Mouse (Mus musculus) adrenal gland, adult 2 months (tissue): ENCODE data around the gene Rfxank. TPM values are rescaled to one million over a fixed set of nuclear protein-coding genes. Genes with fewer than 3 reads are reported as not detected.

Experiments used
- DNase-seq: peaks from one replicate; pipeline ENCODE4 v3.0.0; 2021
- long read RNA-seq: library from polyadenylated mRNA; stranded (forward); transcript quantifications from one replicate; pipeline ENCODE4 v2.0.0, GENCODE M21; 2021
- polyA plus RNA-seq: library from polyadenylated mRNA; depleted of rRNA; stranded (reverse); fragments of >200 nt; gene quantifications from 2 replicates; pipeline ENCODE4 v1.2.3, GENCODE M21; 2012; rRNA removed
- total RNA-seq, 2 experiments: library from RNA; stranded (reverse); gene quantifications; 2 replicates each; pipeline ENCODE4 v1.2.3; 2021

The Rfxank gene
- total RNA-seq: 10 to 100 TPM; 15.4 to 18.0 TPM
- polyA plus RNA-seq: 13.6 and 16.6 TPM in 2 replicates
- long read RNA-seq, transcript Rfxank-201 (9 exons, 3,609 nt): major isoform, 5 of 11 reads
- long read RNA-seq, partial matches to known transcripts: 1 of 11 reads
- long read RNA-seq, other reads (novel, unspliced or antisense): 3 of 11 reads

DNA sequence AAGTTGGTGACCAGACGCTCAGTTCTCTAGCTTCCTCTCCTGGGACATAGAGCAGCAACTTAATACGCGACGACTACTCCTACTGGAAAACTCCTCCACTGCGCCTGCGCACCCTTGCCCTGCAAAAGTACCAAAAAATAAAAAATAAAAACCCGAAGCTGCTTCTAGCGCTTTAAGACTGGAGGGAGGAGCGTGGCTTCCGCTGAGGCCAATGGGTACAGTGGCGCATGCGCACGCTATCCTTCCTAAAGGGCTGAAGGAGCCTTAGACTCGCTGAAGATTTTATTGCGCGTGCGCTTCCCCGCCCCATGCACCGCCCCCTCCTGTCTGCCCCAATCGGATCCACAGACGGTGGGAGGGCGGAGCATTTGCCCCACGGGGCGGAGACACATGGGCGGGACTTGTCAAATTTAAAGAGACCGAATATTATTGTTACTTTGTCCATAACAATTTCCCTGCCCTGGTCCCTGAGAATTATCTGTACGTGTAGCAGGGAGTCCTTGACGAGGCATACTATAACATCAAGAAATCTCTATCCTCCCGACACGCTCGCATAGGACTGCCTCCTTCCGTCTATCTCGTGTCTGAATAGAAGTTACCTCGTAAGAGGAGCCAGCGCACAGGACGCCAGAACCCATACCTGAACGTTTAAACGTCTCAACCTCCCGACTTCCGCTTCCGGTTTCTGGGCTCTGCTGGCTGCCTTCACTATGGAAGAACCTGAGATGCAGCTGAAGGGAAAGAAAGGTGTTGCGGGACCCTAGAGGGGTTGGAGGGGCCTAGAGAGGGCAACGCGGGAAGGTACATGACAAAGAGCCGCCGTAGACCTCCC lies at the start of gene Rfxank, which contains the start of the genes Borcs8 and Mef2b:
Rfxank (minus strand) TSS at position 129 of the 832 bp plus-strand sequence.
Borcs8 (plus strand) TSS at position 474 of the 832 bp plus-strand sequence.
Mef2b (plus strand) TSS at position 686 of the 832 bp plus-strand sequence.
- DNase-seq: peak; percentile 99

DNA sequence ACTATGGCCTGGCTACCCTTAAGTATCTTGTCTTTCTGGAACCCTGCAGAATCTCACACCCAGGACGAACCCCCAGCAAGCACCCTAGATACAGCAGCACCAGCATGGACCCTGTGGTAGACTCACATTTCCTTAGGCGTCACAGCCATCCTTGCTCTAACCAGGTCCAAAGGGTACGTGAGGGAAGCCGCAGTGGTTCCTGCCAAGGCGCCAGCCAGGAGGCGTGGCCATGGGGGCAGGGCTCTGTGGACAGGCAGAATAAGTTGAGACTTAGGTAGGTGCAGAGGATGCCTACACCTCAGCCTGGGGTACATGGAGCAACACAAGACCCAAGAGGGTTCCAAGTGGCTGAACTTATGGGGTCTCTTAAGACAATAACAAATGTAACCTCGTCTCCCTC lies 49.8 kb upstream of the Rfxank start:
- no peak for DNase-seq

DNA sequence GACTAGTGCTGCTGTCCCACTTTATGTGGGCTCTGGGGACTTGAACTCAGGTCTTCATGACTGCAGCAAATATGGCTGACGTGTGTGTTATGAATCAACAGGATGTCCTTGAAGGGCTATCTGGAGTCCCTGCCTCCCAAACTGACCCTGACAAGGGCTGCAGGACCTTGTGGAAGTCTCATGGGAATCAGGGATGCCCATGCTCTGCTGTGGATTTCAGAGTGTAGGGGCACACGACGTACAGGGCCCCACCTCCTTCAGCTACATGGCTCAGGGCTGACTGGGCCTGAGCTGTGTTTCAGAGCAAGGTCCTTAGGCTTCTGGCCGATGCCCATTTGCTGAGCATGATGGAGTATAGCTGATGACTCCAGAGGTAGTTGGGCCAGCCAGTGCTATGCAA lies 44.2 kb upstream of the Rfxank start:
- DNase-seq: peak; percentile 43

DNA sequence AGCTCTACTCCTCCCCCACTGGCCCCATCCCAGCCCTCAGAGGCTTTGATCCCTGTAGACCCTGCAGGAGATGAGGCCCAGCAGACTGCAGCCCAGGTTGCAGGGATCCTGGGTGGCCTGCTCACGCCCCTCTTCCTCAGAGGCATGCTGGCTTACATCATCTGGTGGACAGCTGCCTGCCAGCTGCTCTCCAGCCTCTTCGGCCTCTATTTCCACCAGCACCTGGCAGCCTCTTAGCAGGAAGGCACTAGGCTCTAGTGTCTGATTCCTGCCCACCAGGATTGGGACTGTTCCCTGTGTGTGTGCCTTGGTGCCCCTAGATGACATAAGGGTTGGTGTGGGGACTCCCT lies 42.9 kb upstream of the Rfxank start:
- DNase-seq: no peak

DNA sequence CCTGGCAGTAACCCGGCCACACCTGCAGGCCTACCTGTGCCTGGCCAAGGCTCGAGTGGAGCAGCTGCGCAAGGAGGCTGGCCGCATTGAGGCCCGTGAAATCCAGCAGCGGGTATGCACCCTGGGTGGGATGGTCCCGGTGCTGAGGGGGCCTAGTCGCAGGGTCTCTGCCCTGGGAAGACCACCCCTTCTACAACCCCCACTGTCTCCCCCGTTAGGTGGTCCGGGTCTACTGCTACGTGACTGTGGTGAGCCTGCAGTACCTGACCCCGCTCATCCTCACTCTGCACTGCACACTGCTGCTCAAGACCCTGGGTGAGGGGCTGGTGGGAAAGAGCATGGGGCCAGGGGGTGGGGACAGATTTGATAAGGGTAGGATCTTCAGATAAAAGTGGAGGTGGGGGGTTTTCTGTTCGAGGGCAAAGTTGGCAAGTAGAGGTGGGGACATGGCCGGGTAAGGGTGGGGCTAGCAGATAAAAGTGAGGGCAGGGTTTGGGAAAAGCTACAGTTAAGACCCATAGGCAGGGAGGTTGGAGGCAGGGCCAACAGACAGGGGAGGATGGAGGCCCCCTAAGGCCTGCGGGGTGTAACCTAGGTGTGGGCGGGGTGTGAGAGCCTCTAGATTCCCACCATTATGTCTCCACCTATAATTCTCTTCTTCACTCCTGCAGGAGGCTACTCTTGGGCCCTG lies 42.4 kb upstream of the Rfxank start:
- DNase-seq: no peak

DNA sequence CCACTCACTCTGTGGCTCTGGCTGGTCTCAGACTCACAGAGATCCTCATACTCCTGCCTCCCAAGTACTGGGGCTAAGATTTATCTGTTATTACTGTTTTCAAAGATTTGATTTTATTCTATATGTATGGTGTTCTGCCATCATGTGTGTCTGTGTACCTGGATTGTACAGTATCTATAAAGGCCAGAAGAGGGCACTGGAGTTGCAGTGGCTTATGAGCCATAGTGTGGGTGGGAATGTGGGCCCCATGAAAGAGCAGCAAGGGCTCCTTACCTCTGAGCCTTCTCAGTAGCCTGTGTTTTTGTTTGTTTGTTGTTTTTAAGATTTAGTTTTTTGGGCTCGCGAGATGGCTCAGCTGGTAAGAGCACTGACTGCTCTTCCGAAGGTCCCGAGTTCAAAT lies 40.1 kb upstream of the Rfxank start:
- no peak for DNase-seq

DNA sequence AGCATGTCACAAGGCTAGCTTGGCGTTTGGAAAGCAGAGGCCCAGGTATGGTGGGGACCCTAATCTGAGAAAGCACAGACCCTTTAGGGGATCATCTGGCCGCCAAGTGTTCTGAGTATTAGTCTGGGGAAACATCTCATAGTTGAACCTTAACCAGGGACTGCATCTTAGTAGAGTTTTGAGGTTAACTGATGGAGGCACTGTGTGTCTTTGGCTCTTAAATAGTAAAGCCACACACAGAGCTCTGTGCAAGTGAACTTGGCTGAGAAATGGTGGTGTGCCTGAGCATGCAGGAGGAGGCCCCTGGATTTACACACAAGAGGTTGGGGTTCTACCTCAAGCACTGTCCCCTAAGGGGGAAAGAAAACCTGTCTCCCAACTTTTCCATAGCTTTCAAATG lies 39.3 kb upstream of the Rfxank start:
- no peak for DNase-seq

DNA sequence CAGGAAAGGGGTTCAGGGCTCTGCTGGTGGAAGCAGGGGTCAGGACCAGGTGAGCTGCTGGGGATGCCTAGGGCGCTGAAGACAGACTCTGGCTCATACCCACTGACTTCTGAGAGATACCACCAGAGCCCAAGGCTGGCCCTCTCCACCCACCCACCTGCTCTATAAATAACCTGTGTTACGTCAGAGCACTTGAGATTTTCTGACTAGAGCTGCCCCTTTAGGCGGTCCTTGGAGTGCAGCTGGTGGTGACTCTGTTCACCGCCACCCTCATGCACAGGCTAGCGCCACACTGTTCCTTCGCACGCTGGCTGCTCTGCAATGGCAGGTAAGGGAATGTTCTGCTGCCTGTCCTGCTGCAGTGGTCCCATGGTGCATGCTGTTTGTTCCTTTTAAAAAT lies 35.1 kb upstream of the Rfxank start:
- DNase-seq: no peak

DNA sequence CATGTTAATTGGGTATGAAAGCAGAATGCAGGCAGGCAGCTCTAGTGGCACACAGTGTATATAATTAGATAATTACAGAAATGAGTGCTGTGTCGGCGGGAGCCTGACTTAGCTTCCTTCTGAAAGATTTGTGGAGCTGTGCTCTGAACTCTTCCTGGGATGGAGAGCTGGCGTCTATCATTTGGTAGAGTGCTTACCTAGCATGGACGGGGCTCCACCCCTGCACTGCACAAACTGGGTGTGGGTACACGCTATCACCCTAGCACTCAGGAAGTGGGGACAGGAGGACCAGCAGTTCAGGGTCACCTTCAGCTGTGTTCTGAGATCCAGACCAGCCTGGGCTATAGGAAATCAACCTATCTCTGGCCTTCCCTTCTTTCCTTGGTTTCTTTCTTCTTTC lies 34.4 kb upstream of the Rfxank start:
- DNase-seq: no peak

DNA sequence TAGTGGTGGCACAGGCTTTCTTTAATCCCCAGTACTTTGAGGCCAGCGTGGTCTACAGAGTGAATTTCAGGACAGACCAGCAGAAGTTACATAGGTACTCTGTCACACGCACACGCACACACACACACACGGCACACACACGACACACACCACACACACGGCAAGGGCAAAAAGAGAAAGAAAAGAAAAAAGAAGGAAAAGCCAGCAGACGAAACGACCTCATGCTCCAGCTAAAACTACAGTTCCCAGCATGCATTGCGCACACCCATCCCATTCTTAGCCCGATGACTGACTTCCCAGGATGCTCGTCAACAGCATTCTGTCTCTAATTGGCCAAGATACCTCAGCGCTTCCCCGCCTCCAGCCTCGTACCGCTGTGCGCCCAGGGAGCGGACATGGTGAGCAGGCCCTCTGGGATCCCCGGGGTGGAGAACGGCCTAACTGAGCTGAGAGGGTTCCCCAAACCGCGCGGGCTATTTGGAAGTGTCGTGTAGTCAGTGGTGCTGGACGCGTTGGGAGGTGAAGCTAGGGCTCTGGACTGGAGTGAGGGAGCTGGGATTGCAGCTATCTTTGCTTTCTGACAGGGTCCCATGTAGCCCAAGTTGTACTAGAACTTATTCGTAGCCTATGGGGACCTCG lies 33.2 kb upstream of the Rfxank start, which contains the start of gene Tmem161a:
Tmem161a (plus strand) TSS at position 314 of the 639 bp plus-strand sequence.
- DNase-seq: peak; percentile 95

DNA sequence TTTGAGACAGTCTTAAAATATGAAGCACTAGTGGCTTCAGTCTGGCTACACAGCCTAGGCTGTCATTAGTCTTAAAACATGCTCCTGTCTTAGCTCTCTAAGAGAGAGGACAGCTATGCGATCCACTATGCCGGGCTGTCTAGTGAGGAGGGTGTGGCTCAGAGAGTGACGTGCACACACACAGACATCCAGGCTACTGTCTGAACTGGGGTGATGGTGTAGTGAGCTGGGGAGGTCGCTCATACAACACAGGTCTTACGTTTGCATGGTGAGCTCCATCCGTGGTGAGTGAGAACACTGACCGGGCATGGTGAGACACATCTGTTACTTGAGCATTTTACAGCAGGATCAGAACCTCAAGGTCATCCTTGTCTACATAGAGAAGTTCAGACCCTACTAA lies 32.3 kb upstream of the Rfxank start:
- DNase-seq: no peak

DNA sequence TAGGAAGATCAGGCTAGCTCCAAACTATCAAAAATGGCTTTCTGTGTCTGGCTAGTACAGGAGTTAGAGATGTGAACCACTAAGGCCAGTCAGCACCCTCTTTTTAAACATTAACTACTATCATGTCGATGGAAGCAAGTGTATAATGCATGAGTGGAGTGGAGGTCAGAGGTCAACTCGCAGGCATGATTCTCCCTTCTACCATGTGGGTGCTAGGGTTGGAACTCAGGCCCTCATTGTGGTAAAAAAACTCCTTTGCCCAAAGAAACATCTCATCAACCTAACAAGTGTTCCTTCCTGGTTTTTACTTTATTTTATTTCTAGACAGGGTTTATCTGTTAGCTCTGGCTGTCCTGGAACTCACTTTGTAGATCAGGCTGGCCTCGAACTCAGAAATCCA lies 31.8 kb upstream of the Rfxank start:
- DNase-seq: no peak

DNA sequence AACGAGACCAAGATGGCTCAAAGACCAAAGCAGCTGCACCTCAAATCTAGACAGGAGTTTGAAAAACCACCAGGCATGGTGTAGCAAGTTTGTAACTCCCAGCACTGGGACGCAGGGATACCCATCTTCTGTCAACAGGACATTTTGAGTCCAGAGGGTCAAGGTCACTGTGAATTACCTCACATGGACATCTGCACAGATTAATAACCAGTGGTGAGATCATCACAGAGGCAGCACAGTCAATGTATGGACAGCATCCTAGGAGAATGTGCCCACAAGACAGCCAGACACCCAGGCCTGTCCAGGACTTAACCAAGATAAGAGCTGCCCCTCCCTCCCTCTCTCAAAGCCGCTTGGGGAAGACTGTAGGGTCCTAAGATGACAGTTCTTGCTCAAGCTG lies 31.2 kb upstream of the Rfxank start:
- no peak for DNase-seq

DNA sequence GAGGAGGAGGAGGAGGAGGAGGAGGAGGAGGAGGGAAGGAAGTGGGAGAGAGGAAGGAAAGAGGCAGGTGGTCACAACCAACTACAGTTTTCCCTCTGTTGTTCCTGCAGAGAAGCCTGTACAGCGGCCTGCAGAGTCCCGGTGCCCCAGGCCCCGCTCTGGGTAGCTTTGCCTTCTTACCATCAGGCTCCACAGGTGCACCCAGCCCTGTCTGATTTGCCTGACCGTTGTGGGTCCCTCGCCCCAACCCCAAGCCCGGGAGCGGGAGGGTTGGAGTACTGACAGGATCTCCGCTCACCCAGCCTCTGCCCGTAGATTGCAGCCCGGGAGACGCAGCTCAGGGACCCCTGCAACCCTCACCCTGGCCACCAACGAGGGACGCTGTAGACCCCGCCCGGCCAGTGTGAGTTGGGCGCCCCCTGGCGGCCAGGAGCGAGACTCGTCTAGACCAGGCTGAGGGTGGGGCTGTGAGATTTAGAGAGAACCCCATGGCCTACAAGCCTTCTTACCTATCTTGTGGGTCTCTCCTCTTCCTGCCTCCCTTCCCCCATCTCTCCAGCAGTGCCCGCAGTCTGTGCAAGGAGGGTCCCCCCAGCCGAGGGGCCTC lies 27.7 kb upstream of the Rfxank start:
- DNase-seq: peak; percentile 51

DNA sequence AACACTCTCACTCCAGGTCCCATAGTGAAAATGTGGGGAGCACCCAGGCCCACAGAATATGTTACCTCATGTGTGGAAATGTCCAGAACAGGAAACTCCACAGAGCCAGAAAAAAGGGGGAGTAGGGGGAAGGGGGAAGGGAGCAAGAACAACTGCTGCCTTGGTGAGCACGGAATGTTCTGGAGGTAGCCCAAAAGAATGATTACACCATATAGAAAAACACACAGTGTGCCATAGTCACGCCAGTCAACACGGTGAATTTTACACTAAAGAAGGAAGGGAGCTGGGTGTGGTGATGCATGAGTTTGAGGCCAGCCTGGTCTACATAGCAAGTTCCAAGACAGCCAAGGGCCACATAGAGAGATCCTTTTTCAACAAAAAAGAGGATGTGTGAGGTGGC lies 24.4 kb upstream of the Rfxank start:
- no peak for DNase-seq

DNA sequence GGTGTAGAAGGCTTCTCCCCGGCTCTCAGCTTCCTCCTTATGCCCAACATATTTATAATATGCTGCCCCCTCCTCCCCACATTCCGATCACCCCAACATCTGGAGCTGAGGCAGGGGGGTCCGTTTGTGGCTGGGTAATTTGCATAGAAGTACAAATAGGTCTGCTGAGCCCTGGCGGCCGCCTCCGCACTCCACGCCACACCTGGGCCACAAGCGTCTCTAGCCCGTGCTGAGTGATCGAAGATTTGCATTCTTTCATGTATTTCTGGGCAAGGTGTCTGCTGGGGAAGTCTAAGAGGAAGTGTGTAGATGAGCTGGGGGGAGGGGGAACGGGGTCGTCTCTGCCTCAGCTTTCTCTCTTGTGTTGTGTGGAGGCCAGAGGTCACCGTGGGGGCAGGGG lies 21.1 kb upstream of the Rfxank start:
- DNase-seq: no peak

DNA sequence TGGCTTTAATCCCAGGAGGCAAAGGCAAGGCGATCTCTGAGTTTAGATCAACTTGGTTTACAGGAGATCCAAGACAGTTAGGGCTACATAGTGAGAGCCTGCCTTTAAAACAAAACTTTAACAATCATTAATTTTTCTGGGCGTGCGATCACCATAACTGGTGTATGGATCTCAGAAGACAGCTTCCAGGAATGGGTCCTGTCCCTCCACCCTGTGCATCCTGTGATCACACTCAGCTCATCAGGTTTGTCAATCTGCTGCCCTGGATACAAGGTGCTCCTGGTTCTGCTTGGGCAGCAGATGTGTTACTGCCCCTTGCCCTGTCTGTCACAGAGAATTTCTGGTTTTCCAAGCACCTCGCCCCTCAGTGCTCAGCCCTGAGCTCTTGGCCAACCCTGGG lies 20.3 kb upstream of the Rfxank start:
- no peak for DNase-seq

DNA sequence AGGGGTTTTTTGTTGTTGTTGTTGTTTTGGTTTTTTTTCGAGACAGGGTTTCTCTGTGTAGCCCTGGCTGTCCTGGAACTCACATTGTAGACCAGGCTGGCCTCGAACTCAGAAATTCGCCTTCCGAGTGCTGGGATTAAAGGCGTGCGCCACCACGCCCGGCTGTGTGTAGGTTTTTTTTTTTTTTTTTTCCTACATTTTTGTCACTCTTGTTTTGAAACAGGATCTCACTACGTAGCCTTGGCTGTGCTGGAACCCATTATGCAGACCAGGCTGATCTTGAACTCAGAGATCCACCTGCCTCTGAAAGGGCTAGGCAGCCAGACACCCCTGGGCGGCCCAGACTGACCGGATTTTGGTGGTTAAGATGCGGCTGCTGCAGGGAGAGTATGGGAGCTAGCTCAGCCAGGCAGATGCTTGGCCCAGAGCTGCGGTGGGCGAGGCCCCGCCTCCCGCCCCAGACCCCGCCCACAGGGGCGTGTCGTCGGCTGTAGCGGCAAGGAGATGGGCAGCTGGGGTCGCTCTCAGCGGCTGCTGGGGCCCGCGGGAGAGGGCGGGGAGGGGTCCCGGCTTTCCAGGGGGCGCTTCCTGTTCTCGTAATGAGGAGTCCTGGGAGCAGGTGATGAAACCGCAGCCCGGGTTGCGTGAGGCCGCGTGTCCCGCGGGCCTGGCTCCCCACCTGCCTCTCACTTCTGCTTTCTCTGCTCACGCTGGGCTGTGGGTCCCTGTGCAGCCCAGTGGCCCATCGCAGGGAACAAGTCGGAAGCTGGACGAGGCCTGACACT lies 19.3 kb upstream of the Rfxank start:
- peak; percentile 80 for DNase-seq

DNA sequence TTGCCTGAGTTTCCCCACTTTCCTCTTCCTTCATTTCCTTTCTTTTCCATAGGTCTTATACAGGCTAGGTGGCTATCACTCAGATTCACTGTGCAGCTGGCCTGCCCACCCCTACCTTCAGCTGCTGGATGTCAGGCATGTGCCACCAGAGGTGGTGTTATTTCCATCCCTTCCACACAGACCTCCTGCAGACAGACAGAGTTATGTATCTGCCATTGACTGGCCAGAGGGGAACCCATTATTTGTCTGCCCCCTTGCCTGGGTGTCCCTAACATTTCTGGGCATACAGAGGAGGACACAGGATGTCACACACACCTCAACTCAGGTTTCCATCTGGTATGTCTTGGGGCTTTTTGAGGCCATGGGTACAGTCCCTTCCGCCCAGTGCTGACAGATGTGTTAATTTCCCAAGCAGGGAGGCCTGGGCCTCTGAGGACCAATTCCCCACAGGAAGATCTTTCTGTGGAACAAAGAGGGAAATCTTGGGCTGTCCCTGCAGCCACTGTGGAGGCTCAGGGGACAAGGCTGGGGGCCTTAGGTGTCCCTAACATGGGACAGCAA lies 18.4 kb upstream of the Rfxank start:
- DNase-seq: no peak

DNA sequence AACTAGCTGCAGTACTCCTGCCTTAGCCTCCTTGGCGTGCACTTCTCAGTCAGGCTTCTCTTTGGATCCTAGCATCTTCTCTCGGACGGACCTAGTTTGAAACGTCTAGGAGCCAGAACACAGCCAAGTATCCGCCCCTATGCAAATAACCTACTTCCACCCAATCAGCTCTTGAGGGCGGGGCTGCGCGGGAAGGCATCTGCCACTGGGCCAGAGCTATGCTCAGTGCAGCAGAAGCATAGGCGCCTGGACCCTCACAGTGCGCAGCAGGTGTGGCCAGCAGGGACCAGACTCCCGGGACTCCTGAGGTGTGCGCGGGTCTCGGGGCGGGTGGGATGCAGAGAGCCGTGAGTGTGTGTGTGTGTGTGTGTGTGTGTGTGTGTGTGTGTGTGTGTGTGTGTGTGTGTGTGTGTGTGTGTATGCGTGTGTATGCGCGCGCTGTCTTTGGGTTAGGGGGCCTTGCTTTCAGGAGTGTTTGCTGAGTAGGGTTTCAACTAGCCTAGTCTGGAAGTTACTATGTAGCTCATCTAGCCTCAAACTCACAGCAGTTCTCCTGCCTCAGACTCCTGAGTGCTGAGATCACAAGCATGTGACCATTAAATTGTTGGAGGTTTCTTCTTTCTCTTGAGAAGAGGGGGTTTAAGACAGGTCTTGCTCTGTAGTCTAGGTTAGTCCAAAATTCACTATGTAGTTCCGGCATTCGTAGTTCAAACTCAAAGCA lies 13.7 kb upstream of the Rfxank start:
- peak; percentile 80 for DNase-seq
